Mouse (Mus musculus): Measurements from ENCODE around the gene Gm21244. TPM values are rescaled to one million over a fixed set of nuclear protein-coding genes. Genes with fewer than 3 reads are reported as not detected.
"Not testable (repeated sequence)": the region's sequence is repeated elsewhere in the genome, so short reads cannot be mapped to it uniquely, and the experiment has no call there.

The Gm21244 gene
- total RNA-seq (2014; rRNA removed) (not detected in 2 replicates), polyA plus RNA-seq (2012; rRNA removed) (not detected in 2 replicates)

DNA sequence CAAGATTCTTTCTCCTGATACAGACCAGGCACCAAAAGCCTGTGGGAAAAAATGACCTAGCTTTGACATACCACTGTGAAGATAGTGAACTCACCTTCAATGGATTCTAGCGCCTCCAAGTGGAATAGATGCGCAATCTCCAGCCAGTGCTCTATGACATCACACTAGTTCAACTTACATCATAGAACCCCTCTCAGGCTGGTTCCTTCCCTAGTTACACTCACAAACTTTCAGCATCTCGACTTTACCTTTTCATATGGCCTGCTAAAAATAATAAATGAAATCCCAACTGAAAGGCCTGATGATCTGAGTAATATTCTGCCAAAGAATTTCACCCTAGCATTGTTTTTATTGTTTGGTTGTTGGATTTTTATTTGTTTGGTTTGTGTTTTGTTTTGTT is at the start of gene Gm21244:
Gene Gm21244, minus strand, starts transcription at position 101 of the 400 bp plus-strand sequence.
- not testable (repeated sequence) for H3K9ac ChIP-seq (ENCODE audit: low read depth, low read length); H3K36me3 ChIP-seq (ENCODE audit: control insufficient read depth, insufficient read depth, low read length); DNase-seq (ENCODE audit: extremely low read depth, low read depth, low spot score); H3K79me2 ChIP-seq (ENCODE audit: control insufficient read depth, insufficient read depth, low read length); H3K27ac ChIP-seq (replicated peaks; ENCODE audit: insufficient read depth, low read depth, low read length); H3K4me3 ChIP-seq (ENCODE audit: insufficient read depth, low read depth, low read length); H3K27me3 ChIP-seq (ENCODE audit: control insufficient read depth, insufficient read depth, low read length); H3K4me1 ChIP-seq (ENCODE audit: control insufficient read depth, insufficient read depth, low read length)
- no CpG with 5 or more reads among the region's 3 CpGs for WGBS

Other genes with a start within 250 kb of the Gm21244 start
- not detected in 2 replicates for gene Gm28998, start 84.5 kb upstream of the Gm21244 start, total RNA-seq (2014; rRNA removed)
- gene Gm28998, start 84.5 kb upstream of the Gm21244 start, polyA plus RNA-seq (2012; rRNA removed) = not detected in 2 replicates
- not detected in 2 replicates for gene Gm21788, start 235.7 kb upstream of the Gm21244 start, total RNA-seq (2014; rRNA removed)
- not detected in 2 replicates for gene Gm21788, start 235.7 kb upstream of the Gm21244 start, polyA plus RNA-seq (2012; rRNA removed)

Data from liver, adult 2 months (tissue).